In the genomic region with DNA sequence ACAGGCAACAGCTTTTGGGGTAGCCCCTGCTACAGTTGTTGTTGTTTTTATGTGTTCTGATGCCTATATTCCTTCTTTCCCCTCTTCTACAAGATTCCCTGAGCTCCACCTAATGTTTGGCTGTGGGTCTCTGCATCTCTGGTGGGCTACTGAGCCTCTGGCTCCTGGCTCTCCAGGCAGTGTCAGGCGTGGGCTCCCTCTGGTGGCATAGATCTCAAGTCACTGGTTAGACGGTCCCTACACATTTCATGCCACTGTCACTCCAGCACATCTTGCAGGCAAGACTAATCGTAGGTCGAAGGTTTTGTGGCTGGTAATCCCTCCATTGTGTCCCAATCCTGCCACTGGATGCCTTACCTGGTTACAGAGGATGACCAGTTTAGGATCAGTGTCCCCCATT, we compare ENCODE assay signal across 12 mouse cellular contexts. TPM values are rescaled to one million over a fixed set of nuclear protein-coding genes. Genes with fewer than 3 reads are reported as not detected.
DNase-seq lines count a peak whose midpoint lies in the region; ATAC-seq and TF ChIP-seq lines count a peak whose summit lies in the region.
"Had no signal": no experiment of that assay in that cellular context is flagged by ENCODE, and none has a peak within 500 bp of the region (broad histone marks: within the 10 kb centered on the region; RNA-seq: fewer than 3 reads in every experiment).

No protein-coding gene starts in this region.

- peak; percentile 61 for TF ChIP-seq CTCF in lung, postnatal 0 days (IDR thresholded peaks at IDR 0.05)
- peak; percentile 60 for TF ChIP-seq CTCF in stomach, postnatal 0 days (IDR thresholded peaks at IDR 0.05; ENCODE audit: low read depth)

- no peak overlapping the region for H3K27ac ChIP-seq in heart, embryonic 10.5 days
- no peak overlapping the region for H3K27ac ChIP-seq in lung, postnatal 0 days (ENCODE audit: low read length)
- no peak overlapping the region for H3K27ac ChIP-seq in stomach, postnatal 0 days (replicated peaks)
- H3K27ac ChIP-seq: limb, embryonic 13.5 days; stomach, embryonic 15.5 days had no signal

- H3K9me3 ChIP-seq in heart, embryonic 10.5 days: no peaks in the 10 kb centered on the region
- no peaks in the 10 kb centered on the region for H3K9me3 ChIP-seq in lung, postnatal 0 days (ENCODE audit: low read length)
- no peaks in the 10 kb centered on the region for H3K9me3 ChIP-seq in stomach, postnatal 0 days (ENCODE audit: control insufficient read depth, low read length)
- H3K9me3 ChIP-seq: limb, embryonic 13.5 days; stomach, embryonic 15.5 days had no signal

- 33% methylated on average over 4 of the region's 4 CpGs for WGBS in heart, embryonic 10.5 days
- WGBS in lung, postnatal 0 days: 39% methylated on average over 4 of the region's 4 CpGs
- 24% methylated on average over 4 of the region's 4 CpGs for WGBS in stomach, postnatal 0 days

- ATAC-seq in lung, postnatal 0 days: no peak
- no peak for ATAC-seq in stomach, postnatal 0 days (ENCODE audit: low FRiP score, low TSS enrichment)

- DNase-seq in heart, adult 11 months: peak; percentile 84
- DNase-seq in heart, embryonic 10.5 days (ENCODE audit: low spot score): no peak
- no peak for DNase-seq in lung, postnatal 0 days (ENCODE audit: low spot score)
- DNase-seq in lung, adult 18-20 months: no peak
- DNase-seq in R1 (ENCODE audit: low read depth, low spot score): peak; percentile 70
- no peak for DNase-seq in stomach, postnatal 0 days (ENCODE audit: low spot score)
- no peak for DNase-seq in spleen, adult 12 weeks (ENCODE audit: low spot score)
- DNase-seq in cerebellum, adult 9-11 months: no peak
- DNase-seq: cerebellum, adult 18-20 months had no signal

- H3K4me1 ChIP-seq in heart, embryonic 10.5 days: no peaks in the 10 kb centered on the region
- no peaks in the 10 kb centered on the region for H3K4me1 ChIP-seq in lung, postnatal 0 days (ENCODE audit: insufficient read depth, low read depth, low read length)
- H3K4me1 ChIP-seq in stomach, postnatal 0 days (replicated peaks; ENCODE audit: control insufficient read depth, insufficient read depth): no peaks in the 10 kb centered on the region
- H3K4me1 ChIP-seq: limb, embryonic 13.5 days; stomach, embryonic 15.5 days had no signal

- H3K9ac ChIP-seq in lung, postnatal 0 days (replicated peaks; ENCODE audit: low read depth): no peak overlapping the region
- H3K9ac ChIP-seq in stomach, postnatal 0 days (ENCODE audit: low read length): no peak overlapping the region
- H3K9ac ChIP-seq: limb, embryonic 13.5 days; stomach, embryonic 15.5 days had no signal

- no peak overlapping the region for H3K4me3 ChIP-seq in heart, embryonic 10.5 days
- no peak overlapping the region for H3K4me3 ChIP-seq in lung, postnatal 0 days (ENCODE audit: low read depth, low read length)
- H3K4me3 ChIP-seq in stomach, postnatal 0 days (ENCODE audit: low read depth, low read length): no peak overlapping the region
- H3K4me3 ChIP-seq: limb, embryonic 13.5 days; myocyte; stomach, embryonic 15.5 days had no signal

- no peak overlapping the region for H3K4me2 ChIP-seq in lung, postnatal 0 days (replicated peaks; ENCODE audit: low read depth, low read length)
- H3K4me2 ChIP-seq in stomach, postnatal 0 days (replicated peaks; ENCODE audit: low read depth): no peak overlapping the region
- H3K4me2 ChIP-seq: limb, embryonic 13.5 days; stomach, embryonic 15.5 days had no signal

- TF ChIP-seq EP300 in lung, postnatal 0 days (IDR thresholded peaks at IDR 0.05): no peak
- no peak for TF ChIP-seq EP300 in stomach, postnatal 0 days (optimal IDR thresholded peaks at IDR 0.05)

- H3K27me3 ChIP-seq in heart, embryonic 10.5 days (ENCODE audit: insufficient read depth, poor library complexity, severe bottlenecking): no peaks in the 10 kb centered on the region
- H3K27me3 ChIP-seq in lung, postnatal 0 days (replicated peaks; ENCODE audit: insufficient read depth, low read length): no peaks in the 10 kb centered on the region
- no peaks in the 10 kb centered on the region for H3K27me3 ChIP-seq in stomach, postnatal 0 days (ENCODE audit: control insufficient read depth, insufficient read depth, low read length)
- H3K27me3 ChIP-seq: limb, embryonic 13.5 days; stomach, embryonic 15.5 days had no signal

- no peaks in the 10 kb centered on the region for H3K36me3 ChIP-seq in heart, embryonic 10.5 days
- H3K36me3 ChIP-seq in lung, postnatal 0 days (ENCODE audit: insufficient read depth, low read length): no peaks in the 10 kb centered on the region
- no peaks in the 10 kb centered on the region for H3K36me3 ChIP-seq in stomach, postnatal 0 days (ENCODE audit: control insufficient read depth, insufficient read depth, low read length)
- H3K36me3 ChIP-seq: limb, embryonic 13.5 days; stomach, embryonic 15.5 days had no signal

RNA-seq across cellular contexts. Expression of a gene that starts 4.5 kb away (rescaled TPM):
- 39.0 and 47.7 TPM in 2 replicates for polyA plus RNA-seq in heart, embryonic 10.5 days (2016; fragmentation: Nextera tagmentation; extraction: Ambion mirVana)
- 46.0 and 48.8 TPM in 2 replicates for polyA plus RNA-seq in lung, postnatal 0 days (2015; fragmentation: Nextera tagmentation; extraction: Ambion mirVana)
- 43.9 and 46.2 TPM in 2 replicates for polyA plus RNA-seq in stomach, postnatal 0 days (2015; fragmentation: Nextera tagmentation; extraction: Ambion mirVana)

RNA-seq across cellular contexts. Expression of a gene that starts 26.7 kb away (rescaled TPM):
- polyA plus RNA-seq in heart, embryonic 10.5 days (2016; fragmentation: Nextera tagmentation; extraction: Ambion mirVana): not detected in 2 replicates
- not detected in 2 replicates for polyA plus RNA-seq in lung, postnatal 0 days (2015; fragmentation: Nextera tagmentation; extraction: Ambion mirVana)
- not detected in 2 replicates for polyA plus RNA-seq in stomach, postnatal 0 days (2015; fragmentation: Nextera tagmentation; extraction: Ambion mirVana)
- polyA plus RNA-seq: limb, embryonic 13.5 days; myocyte; stomach, embryonic 15.5 days had no signal

RNA-seq across cellular contexts. Expression of a gene that starts 52.7 kb away (rescaled TPM):
- polyA plus RNA-seq in heart, embryonic 10.5 days (2016; fragmentation: Nextera tagmentation; extraction: Ambion mirVana): 0.05 TPM in 1 of 2 replicates, not detected in the other
- polyA plus RNA-seq in lung, postnatal 0 days (2015; fragmentation: Nextera tagmentation; extraction: Ambion mirVana): 11.9 and 14.5 TPM in 2 replicates
- polyA plus RNA-seq in stomach, postnatal 0 days (2015; fragmentation: Nextera tagmentation; extraction: Ambion mirVana): 0.19 and 0.59 TPM in 2 replicates

Comparison
In these comparisons a context has a peak if more than half of its experiments do, and no peak if none do; other contexts are left out.
1. DNase-seq: peak in heart, adult 11 months (single experiment) and R1 (single experiment); none in heart, embryonic 10.5 days (single experiment), lung, postnatal 0 days (single experiment), lung, adult 18-20 months (0 of 2), stomach, postnatal 0 days (single experiment), spleen, adult 12 weeks (single experiment) and cerebellum, adult 9-11 months (single experiment).